Mouse (Mus musculus) intestine, postnatal 0 days (tissue): ENCODE measurements at regions not wholly inside any gene's neighbourhood (a gene's known extent, or its start where the extent isn't known, plus 50 kb on each side); places are given as distances from the start of the nearest gene placed in this dataset.

ENCODE experiments used
- ATAC-seq: fragments of 200-750 bp; cut with Nextera tagmentation; 2 replicates; pipeline ENCODE4 v1.8.0; 2017; ENCODE audit warnings: mild to moderate bottlenecking, moderate TSS enrichment, moderate library complexity
- H3K27ac ChIP-seq: fragments of 300-500 bp; sonication (generic); 2 replicates; pipeline ENCODE4 v1.5.1; 2014; ENCODE audit warnings: mild to moderate bottlenecking, low read depth, low read length, moderate library complexity
- H3K27me3 ChIP-seq: fragments of 300-500 bp; sonication (generic); replicated peaks from 2 replicates; pipeline ENCODE4 v1.6.1; 2014; ENCODE audit warnings: low read length, mixed read lengths; ENCODE audit not compliant: control insufficient read depth, insufficient read depth
- H3K36me3 ChIP-seq: fragments of 300-500 bp; sonication (generic); 2 replicates; pipeline ENCODE4 v1.6.1; 2014; ENCODE audit warnings: mild to moderate bottlenecking, moderate library complexity; ENCODE audit not compliant: control insufficient read depth, insufficient read depth
- H3K4me1 ChIP-seq: fragments of 300-500 bp; sonication (generic); replicated peaks from 2 replicates; pipeline ENCODE4 v1.6.1; 2014; ENCODE audit warnings: antibody characterized with exemption, low read length, mixed read lengths; ENCODE audit not compliant: control insufficient read depth, insufficient read depth
- H3K4me2 ChIP-seq: fragments of 300-500 bp; sonication (generic); replicated peaks from 2 replicates; pipeline ENCODE4 v1.6.1; 2014; ENCODE audit warnings: low read depth, mild to moderate bottlenecking, moderate library complexity
- H3K4me3 ChIP-seq: fragments of 300-500 bp; sonication (generic); 2 replicates; pipeline ENCODE4 v1.5.1; 2014; ENCODE audit warnings: low read depth, low read length
- H3K9ac ChIP-seq: fragments of 300-500 bp; sonication (generic); 2 replicates; pipeline ENCODE4 v1.6.1; 2014; ENCODE audit warnings: mild to moderate bottlenecking, low read depth, low read length
- H3K9me3 ChIP-seq: fragments of 300-500 bp; sonication (generic); 2 replicates; pipeline ENCODE4 v1.6.1; 2016; ENCODE audit warnings: mixed run types; ENCODE audit not compliant: control insufficient read depth
- CTCF ChIP-seq: sonication (generic); IDR thresholded peaks from 2 replicates; pipeline ENCODE4 v1.5.1; 2016; ENCODE audit warnings: low read depth, mild to moderate bottlenecking, control low read depth, antibody characterized with exemption, moderate library complexity
- WGBS: fragments of 180-500 bp; shearing (Covaris S2); extraction: QIAGEN DNeasy Blood & Tissue Kit; methylation state at CpG from one replicate; pipeline ENCODE4 v1.1.7; 2014; 5-methylcytosine and 5-hydroxymethylcytosine counted together

DNA sequence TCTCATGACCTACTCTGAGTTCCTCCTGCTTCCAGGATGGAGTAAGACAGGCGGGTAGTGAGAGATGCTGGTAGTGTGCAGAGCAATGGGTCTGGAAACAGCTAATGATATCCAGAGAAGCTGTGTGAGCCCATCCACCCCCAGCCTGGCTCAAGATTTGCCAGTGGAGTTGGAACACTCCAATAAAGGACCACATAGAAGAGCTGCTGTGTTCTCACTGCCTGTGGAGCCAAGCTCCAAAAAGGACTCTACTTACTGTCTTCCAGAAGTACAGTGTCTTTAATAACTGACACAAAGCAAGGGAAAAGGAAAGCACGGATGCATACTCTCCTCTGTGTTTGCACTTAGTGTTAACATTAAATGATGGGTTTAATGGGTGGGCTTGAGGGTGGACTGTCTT, 138.0 kb upstream of the Dnajc19 start:
- H3K36me3 ChIP-seq = no peaks in the 10 kb centered on the region
- H3K27me3 ChIP-seq = no peaks in the 10 kb centered on the region
- H3K27ac ChIP-seq = no peak overlapping the region
- H3K9me3 ChIP-seq = no peaks in the 10 kb centered on the region
- H3K4me2 ChIP-seq = no peak overlapping the region
- no peak overlapping the region for H3K4me3 ChIP-seq
- no peak overlapping the region for H3K9ac ChIP-seq
- ATAC-seq = no peak
- WGBS = 77% methylated on average over 2 of the region's 2 CpGs
- H3K4me1 ChIP-seq = no peaks in the 10 kb centered on the region
- TF ChIP-seq CTCF = no peak

DNA sequence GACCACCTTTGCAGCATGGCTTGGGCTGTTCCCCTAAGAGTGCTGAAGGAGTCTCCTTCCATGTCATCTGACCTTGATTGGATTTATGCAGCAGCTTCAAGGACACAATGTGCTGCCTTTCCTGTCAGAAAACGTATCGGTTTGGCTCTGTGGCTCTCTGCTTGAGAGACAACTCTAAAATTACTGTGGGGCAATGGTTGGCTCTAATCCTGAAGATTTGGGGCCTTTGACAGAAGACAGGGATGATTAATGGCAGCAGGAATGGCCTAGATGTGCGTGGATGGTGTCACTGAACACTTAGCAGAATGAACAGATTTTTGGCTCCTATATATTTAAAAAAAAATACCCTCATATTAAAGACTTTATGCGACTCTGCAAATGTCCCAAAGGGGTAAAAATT, 136.8 kb upstream of the Dnajc19 start:
- no peaks in the 10 kb centered on the region for H3K36me3 ChIP-seq
- no peak overlapping the region for H3K27ac ChIP-seq
- H3K4me1 ChIP-seq = no peaks in the 10 kb centered on the region
- WGBS = 71% methylated on average over 4 of the region's 4 CpGs
- H3K27me3 ChIP-seq = no peaks in the 10 kb centered on the region
- no peak for TF ChIP-seq CTCF
- no peak for ATAC-seq
- no peak overlapping the region for H3K4me2 ChIP-seq
- no peak overlapping the region for H3K9ac ChIP-seq
- H3K4me3 ChIP-seq = no peak overlapping the region
- H3K9me3 ChIP-seq = no peaks in the 10 kb centered on the region

DNA sequence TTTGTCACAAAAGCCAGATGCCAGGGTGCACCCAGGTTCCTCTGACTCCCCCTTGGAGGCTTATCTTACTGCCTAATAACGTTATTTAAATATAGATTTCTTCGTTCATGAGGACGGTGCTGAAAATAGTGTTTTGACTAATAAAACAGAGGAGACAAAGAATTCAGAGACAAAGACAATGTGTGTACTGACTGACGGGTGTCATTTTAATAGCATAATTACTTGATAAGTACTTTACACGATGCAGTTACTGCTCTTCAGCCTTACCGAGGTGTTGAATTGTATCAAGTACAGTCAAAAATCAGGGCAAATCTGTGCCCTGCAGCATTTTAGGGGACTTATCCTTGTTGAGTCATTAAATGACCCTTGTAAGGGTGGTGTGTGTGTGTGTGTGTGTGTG, 133.1 kb upstream of the Dnajc19 start:
- H3K4me1 ChIP-seq = no peaks in the 10 kb centered on the region
- no peaks in the 10 kb centered on the region for H3K9me3 ChIP-seq
- no peak overlapping the region for H3K27ac ChIP-seq
- H3K9ac ChIP-seq = no peak overlapping the region
- H3K27me3 ChIP-seq = no peaks in the 10 kb centered on the region
- no peak for TF ChIP-seq CTCF
- no peaks in the 10 kb centered on the region for H3K36me3 ChIP-seq
- H3K4me2 ChIP-seq = no peak overlapping the region
- no peak overlapping the region for H3K4me3 ChIP-seq
- 71% methylated on average over 6 of the region's 6 CpGs for WGBS
- no peak for ATAC-seq

DNA sequence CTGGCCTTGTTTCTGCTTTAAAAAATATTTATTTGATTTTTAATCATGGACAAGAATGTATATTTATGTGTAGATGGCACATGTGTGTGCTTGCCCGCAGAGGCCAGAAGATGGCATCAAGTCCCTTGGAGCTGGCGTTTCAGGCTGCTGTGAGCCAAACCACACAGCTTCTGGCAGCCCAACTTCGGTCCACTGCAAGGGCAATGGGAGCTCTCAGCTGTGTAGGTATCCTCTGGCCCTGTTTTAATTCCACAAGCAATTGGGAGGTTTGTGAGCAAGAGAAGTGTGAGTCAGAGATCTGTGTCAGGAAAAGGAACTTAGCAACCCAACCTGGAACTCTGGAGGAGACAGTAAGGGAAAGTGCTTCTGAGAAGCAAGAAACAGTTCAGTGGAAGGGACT, 125.3 kb upstream of the Dnajc19 start:
- H3K27me3 ChIP-seq = no peaks in the 10 kb centered on the region
- 90% methylated on average over 3 of the region's 3 CpGs for WGBS
- no peaks in the 10 kb centered on the region for H3K9me3 ChIP-seq
- ATAC-seq = no peak
- H3K4me1 ChIP-seq = no peaks in the 10 kb centered on the region
- TF ChIP-seq CTCF = no peak
- H3K36me3 ChIP-seq = no peaks in the 10 kb centered on the region
- no peak overlapping the region for H3K4me3 ChIP-seq
- H3K27ac ChIP-seq = no peak overlapping the region
- H3K4me2 ChIP-seq = no peak overlapping the region
- no peak overlapping the region for H3K9ac ChIP-seq

DNA sequence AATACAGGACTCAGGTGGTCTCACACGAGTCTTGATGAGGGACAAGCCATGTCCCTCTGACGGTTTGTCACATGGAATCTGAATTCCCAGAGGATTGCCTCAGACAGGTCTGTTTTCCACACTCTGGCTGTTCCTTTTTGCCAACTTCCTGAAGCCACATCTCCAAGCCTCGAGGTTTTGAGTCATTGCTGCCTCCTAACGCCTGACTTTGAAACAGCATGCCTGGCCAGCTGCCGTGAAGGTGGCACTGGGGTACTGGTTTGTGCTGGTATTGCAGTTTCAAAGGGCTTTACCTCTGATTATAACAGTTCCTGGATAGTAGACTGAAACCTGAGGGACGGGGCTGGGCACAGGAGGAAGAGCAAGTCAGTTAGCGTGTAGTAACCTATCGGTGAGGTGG, 117.1 kb upstream of the Dnajc19 start:
- H3K4me1 ChIP-seq = no peaks in the 10 kb centered on the region
- no peaks in the 10 kb centered on the region for H3K27me3 ChIP-seq
- H3K4me3 ChIP-seq = no peak overlapping the region
- no peaks in the 10 kb centered on the region for H3K36me3 ChIP-seq
- no peak overlapping the region for H3K4me2 ChIP-seq
- WGBS = 26% methylated on average over 8 of the region's 8 CpGs
- no peaks in the 10 kb centered on the region for H3K9me3 ChIP-seq
- no peak for ATAC-seq
- H3K9ac ChIP-seq = no peak overlapping the region
- no peak overlapping the region for H3K27ac ChIP-seq
- peak; percentile 67 for TF ChIP-seq CTCF

DNA sequence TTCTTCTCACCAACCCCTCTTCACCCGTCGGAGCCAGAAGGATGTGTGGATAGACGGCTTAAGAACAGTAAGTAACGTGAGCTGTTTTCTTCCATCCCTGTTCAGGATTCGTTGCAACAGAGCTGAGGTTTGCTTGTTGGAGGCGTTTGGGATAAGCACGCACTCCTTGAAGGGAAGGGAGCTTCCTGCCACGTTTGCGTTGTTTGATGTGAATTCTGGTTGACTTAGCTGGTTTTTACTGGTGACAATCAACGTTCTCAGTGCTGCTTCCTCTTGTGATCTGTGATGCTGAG, 116.0 kb upstream of the Dnajc19 start:
- Histone ChIP-seq H3K4me2 (no peak overlapping the region), H3K27me3 (no peaks in the 10 kb centered on the region), H3K27ac (no peak overlapping the region), H3K9me3 (no peaks in the 10 kb centered on the region), H3K4me1 (no peaks in the 10 kb centered on the region), H3K36me3 (no peaks in the 10 kb centered on the region), H3K4me3 (no peak overlapping the region), H3K9ac (no peak overlapping the region)
- TF ChIP-seq CTCF = no peak
- no peak for ATAC-seq
- 13% methylated on average over 10 of the region's 10 CpGs for WGBS

DNA sequence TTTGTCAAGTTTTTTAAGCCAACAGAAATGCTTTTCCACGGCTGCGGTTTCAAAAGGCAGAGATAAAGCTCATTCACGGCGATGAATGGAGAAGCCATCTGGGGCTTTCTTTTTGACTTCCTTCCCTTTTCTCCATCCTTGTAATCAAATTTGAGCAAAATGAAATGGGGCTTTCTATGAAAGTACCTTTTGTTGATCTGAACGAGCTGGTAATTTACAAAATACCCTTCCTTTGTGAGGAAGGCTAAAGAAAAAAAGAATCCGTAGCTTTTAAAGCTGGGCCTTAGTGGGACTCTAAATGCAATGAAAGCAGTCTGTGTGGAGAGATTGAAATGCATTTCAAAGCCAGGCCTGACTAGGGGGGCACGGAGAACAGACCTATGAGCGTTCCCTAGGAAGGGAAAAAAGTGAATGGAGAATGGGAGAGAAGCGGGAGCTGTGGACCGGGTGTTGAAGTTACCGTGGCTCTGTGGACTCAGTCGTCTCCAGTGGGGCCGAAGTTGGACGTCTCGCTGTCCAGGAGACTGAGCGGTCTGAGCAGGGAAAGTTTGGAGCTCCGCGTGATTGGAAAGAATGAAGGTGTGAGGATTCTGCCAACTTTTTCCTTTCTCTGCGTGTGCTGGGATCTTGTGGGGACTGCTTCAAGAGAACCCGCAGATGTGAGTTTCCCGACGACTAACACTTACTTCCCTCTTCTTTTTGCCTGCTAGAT, 115.5 kb upstream of the Dnajc19 start:
- Histone ChIP-seq H3K27ac (no peak overlapping the region), H3K9ac (no peak overlapping the region), H3K27me3 (no peaks in the 10 kb centered on the region), H3K9me3 (no peaks in the 10 kb centered on the region), H3K4me2 (no peak overlapping the region), H3K4me3 (no peak overlapping the region), H3K36me3 (no peaks in the 10 kb centered on the region), H3K4me1 (no peaks in the 10 kb centered on the region)
- ATAC-seq = no peak
- TF ChIP-seq CTCF = no peak
- WGBS = 45% methylated on average over 22 of the region's 22 CpGs
